Mouse (Mus musculus) activated CD4-positive, CD25-positive, alpha-beta regulatory T cell, adult 9 weeks (primary cell): ENCODE data around the gene P4ha3. TPM values are rescaled to one million over a fixed set of nuclear protein-coding genes. Genes with fewer than 3 reads are reported as not detected.

Source experiments
- polyA plus RNA-seq: library from polyadenylated mRNA; unstranded; fragments of 100-300 nt; shearing (Covaris generic); gene quantifications from one replicate; pipeline ENCODE4 v1.2.1, GENCODE M21; 2017

P4ha3 gene
- polyA plus RNA-seq = not detected

GRCm38 (mm10) chr7:100285383-100285782, at the start of gene P4ha3:
P4ha3 (plus strand) TSS chr7:100285520.

Other genes with a start within 250 kb of the P4ha3 start
- 56.0 TPM for gene Pold3, start 164.0 kb upstream of the P4ha3 start, polyA plus RNA-seq
- gene Lipt2, start 126.2 kb upstream of the P4ha3 start, polyA plus RNA-seq = not detected
- not detected for gene Kcne3, start 109.0 kb upstream of the P4ha3 start, polyA plus RNA-seq
- gene Pgm2l1, start 58.1 kb upstream of the P4ha3 start, polyA plus RNA-seq = 4.7 TPM
- 65.5 TPM for gene C2cd3, start 86.7 kb downstream of the P4ha3 start, polyA plus RNA-seq
- 35.8 TPM for gene Ppme1, start 86.8 kb downstream of the P4ha3 start, polyA plus RNA-seq
- not detected for gene Ucp3, start 187.5 kb downstream of the P4ha3 start, polyA plus RNA-seq
- gene Ucp2, start 207.8 kb downstream of the P4ha3 start, polyA plus RNA-seq = 1,823 TPM
- 17.6 TPM for gene Dnajb13, start 229.4 kb downstream of the P4ha3 start, polyA plus RNA-seq